Mouse (Mus musculus) left cerebral cortex, postnatal 10 days (tissue): ENCODE results near the gene Cops4. TPM values are rescaled to one million over a fixed set of nuclear protein-coding genes. Genes with fewer than 3 reads are reported as not detected.

ENCODE experiments used
- DNase-seq, 2 experiments: peaks; one replicate each; pipeline ENCODE4 v3.0.0; 2021 to 2022; ENCODE audit warnings: low spot score in 2 of 2, mixed read lengths in 1 of 2; ENCODE audit errors: extremely low spot score in 1 of 2
- intact Hi-C: fragments of 180-260 bp; cut with DNase I; formaldehyde crosslinking; loops from one replicate; pipeline ENCODE4 v1.15.1; 2025
- total RNA-seq, 2 experiments: library from RNA; stranded (reverse); gene quantifications; 2 replicates each; pipeline ENCODE4 v1.2.3; 2021

Cops4 gene
- 10 to 100 TPM; 77.1 to 77.9 TPM for total RNA-seq

- DNase-seq, result peak; percentile 97 to 99
- intact Hi-C loops, result no loop called here
Observed at GRCm38 (mm10) chr5:100518049-100519026, at the start of gene Cops4. Gene Cops4, plus strand, starts transcription at chr5:100518309.

GRCm38 (mm10) chr5:100476328-100476727, 41.8 kb upstream of the Cops4 start:
- intact Hi-C loops, result no loop called here
- no peak for DNase-seq

GRCm38 (mm10) chr5:100477604-100478003, 40.5 kb upstream of the Cops4 start:
- DNase-seq, result no peak
- intact Hi-C loops, result no loop called here

- intact Hi-C loops, result no loop called here
Observed at GRCm38 (mm10) chr5:100483569-100483968, 34.5 kb upstream of the Cops4 start.

GRCm38 (mm10) chr5:100487120-100487519, 31.0 kb upstream of the Cops4 start:
- no peak for DNase-seq
- intact Hi-C loops, result no loop called here

More at GRCm38 (mm10) chr5:100483569-100483968, 34.5 kb upstream of the Cops4 start:
- DNase-seq, result no peak

- DNase-seq, result no peak
- intact Hi-C loops, result no loop called here
Observed at GRCm38 (mm10) chr5:100488231-100488630, 29.9 kb upstream of the Cops4 start.

- DNase-seq, result no peak
- intact Hi-C loops, result no loop called here
Observed at GRCm38 (mm10) chr5:100489340-100489739, 28.8 kb upstream of the Cops4 start.

GRCm38 (mm10) chr5:100491704-100492103, 26.4 kb upstream of the Cops4 start:
- DNase-seq, result no peak
- intact Hi-C loops, result no loop called here

- intact Hi-C loops, result loop anchor here (2.0 kb wide), 1 partner anchor 72 kb away; no protein-coding TSS in a partner anchor
- peak; percentile 71 to 90 for DNase-seq
Observed at GRCm38 (mm10) chr5:100498436-100499180, 19.5 kb upstream of the Cops4 start.

GRCm38 (mm10) chr5:100499243-100499642, 18.9 kb upstream of the Cops4 start:
- intact Hi-C loops, result loop anchor here (2.0 kb wide), 1 partner anchor 72 kb away; no protein-coding TSS in a partner anchor
- DNase-seq, result no peak

- peak; percentile 31 to 68 for DNase-seq
- intact Hi-C loops, result loop anchor here (2.0 kb wide), 1 partner anchor 73 kb away; no protein-coding TSS in a partner anchor
Observed at GRCm38 (mm10) chr5:100499831-100500304, 18.2 kb upstream of the Cops4 start.

GRCm38 (mm10) chr5:100500458-100500961, 17.6 kb upstream of the Cops4 start, which contains the start of gene Lin54:
Gene Lin54, minus strand, starts transcription at chr5:100500639.
- intact Hi-C loops, result no loop called here
- peak; percentile 88 to 94 for DNase-seq

GRCm38 (mm10) chr5:100501267-100501666, 16.8 kb upstream of the Cops4 start:
- intact Hi-C loops, result no loop called here
- no peak for DNase-seq

- intact Hi-C loops, result no loop called here
- DNase-seq, result no peak
Observed at GRCm38 (mm10) chr5:100509247-100509646, 8.9 kb upstream of the Cops4 start.

GRCm38 (mm10) chr5:100512576-100512975, 5.5 kb upstream of the Cops4 start:
- intact Hi-C loops, result no loop called here
- DNase-seq, result no peak

- no peak for DNase-seq
- intact Hi-C loops, result no loop called here
Observed at GRCm38 (mm10) chr5:100519027-100519411, 910 bp downstream of the Cops4 start.

- no peak for DNase-seq
- intact Hi-C loops, result no loop called here
Observed at GRCm38 (mm10) chr5:100520223-100520622, 2.1 kb downstream of the Cops4 start.

GRCm38 (mm10) chr5:100523331-100523730, 5.2 kb downstream of the Cops4 start:
- intact Hi-C loops, result no loop called here
- DNase-seq, result no peak

GRCm38 (mm10) chr5:100524921-100525320, 6.8 kb downstream of the Cops4 start:
- peak in 1 of 2 experiments; percentile 20 for DNase-seq
- intact Hi-C loops, result no loop called here
